Mouse (Mus musculus): Measurements from ENCODE around the gene Fbxl8.

GRCm38 (mm10) chr8:105318662-105319190, 54.3 kb downstream of the Fbxl8 start:
- no peak for TF ChIP-seq GATA1 (IDR thresholded peaks at IDR 0.05; ENCODE audit: borderline replicate concordance, low read length)
- TF ChIP-seq FLI1 (IDR thresholded peaks at IDR 0.05; ENCODE audit: low read length) = no peak

All from megakaryocyte, embryonic 14.5 days (primary cell).